Mouse (Mus musculus): ENCODE measurements around the gene Asic2.
A peak's percentile ranks its signal among the peaks of the same experiment; 100 is the strongest.

Gene Asic2

GRCm38 (mm10) chr11:80995621-80996020, 972.6 kb downstream of the Asic2 start:
- no peak for DNase-seq (ENCODE audit: low spot score)

DNA sequence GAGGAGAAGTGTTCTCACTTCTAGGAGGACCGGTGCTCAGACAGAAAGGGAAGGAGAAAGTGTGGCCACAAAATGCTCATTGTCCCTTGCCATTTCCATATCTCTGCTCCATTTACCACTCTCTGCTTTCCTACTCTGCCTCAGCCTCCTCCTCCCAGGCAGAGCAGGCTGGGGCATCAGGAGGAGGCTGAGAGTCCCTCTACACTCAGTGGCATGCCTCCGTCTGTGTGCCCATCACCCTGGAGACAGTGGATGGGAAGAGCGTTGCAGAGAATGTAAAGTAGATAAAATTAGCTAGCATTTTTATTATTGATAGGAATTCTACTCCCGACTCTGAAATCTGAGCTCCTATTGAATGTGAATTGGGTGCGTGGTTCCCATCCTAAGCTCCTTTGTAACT, 984.7 kb downstream of the Asic2 start:
- DNase-seq (ENCODE audit: low spot score) = no peak

- no peak for DNase-seq (ENCODE audit: low spot score)
Measured at GRCm38 (mm10) chr11:80976239-80976855, 991.9 kb downstream of the Asic2 start.

GRCm38 (mm10) chr11:80974616-80975015, 993.6 kb downstream of the Asic2 start:
- DNase-seq (ENCODE audit: low spot score) = no peak

GRCm38 (mm10) chr11:80973976-80974375, 994.3 kb downstream of the Asic2 start:
- peak; percentile 51 for DNase-seq (ENCODE audit: low spot score)

DNA sequence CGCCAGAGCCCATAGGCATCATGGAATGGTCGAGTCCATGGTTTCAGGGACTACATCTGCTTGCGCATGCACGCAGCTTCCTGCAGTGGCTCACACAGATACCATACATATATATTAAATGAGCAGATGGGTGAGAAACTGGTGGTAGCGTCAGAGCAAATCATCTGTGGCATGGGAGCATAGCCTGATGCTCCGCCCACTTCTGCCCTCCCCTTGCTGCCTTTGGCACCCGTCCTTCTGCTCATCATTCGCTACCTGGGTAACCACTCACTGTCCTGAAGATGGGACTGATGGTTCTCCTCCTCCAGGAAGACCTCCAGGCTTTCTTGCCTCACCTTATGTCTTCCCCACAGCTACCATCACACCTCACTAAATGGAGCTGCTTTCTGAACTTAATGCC, 995.0 kb downstream of the Asic2 start:
- no peak for DNase-seq (ENCODE audit: low spot score)

- no peak for DNase-seq (ENCODE audit: low spot score)
Measured at GRCm38 (mm10) chr11:80967544-80967943, 1000.7 kb downstream of the Asic2 start.

DNA sequence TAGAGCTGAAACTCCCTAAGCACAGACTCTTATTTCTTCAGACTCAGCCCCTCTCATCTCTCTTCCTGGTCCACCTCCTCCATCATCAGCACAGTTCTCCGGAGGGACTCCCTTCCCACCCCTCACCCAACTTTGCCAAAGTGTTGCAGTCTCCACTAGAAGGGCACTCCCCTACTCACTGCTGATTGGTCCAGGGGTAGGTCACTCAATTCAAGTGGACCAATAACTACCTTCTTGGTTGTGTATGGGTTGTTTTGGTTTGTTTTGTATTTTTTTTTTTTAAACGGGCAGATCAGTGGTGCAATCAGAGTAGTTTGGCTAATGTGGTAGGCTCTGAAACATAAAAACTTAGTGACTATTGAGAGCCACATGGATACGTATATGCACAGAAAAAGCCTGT, 1002.2 kb downstream of the Asic2 start:
- DNase-seq (ENCODE audit: low spot score) = no peak

- DNase-seq (ENCODE audit: low spot score) = peak; percentile 52
Measured at GRCm38 (mm10) chr11:80961326-80961725, 1006.9 kb downstream of the Asic2 start.

DNA sequence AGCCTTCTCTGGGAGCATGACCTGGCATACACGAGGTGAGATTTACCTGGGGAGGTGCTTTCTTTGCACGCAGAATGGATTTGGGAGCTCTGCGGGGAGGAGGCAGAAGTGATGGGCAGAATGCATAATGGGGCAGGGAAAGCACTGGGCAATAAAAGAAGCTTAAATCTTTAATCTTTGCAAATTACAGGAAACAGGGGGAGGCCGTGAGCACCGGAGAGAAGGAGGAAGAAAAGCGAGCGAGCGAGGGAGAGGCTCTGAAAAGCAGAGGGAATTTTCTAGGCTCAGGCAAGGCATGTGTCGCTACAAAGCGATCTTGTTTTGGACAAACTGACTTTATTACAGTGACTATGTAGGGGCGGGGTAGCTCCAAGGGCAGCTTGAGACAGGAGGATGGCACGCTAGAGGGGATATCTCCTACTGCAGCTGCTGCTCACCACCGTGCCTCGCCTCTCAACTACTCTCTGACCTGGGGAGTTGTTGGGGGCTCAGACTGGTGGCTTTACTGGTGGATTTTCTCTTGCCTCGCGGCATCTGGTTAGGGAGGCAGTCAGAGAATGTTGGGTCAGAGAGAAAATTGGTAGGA, 1010.1 kb downstream of the Asic2 start:
- no peak for DNase-seq (ENCODE audit: low spot score)

GRCm38 (mm10) chr11:80955915-80956314, 1012.3 kb downstream of the Asic2 start:
- no peak for DNase-seq (ENCODE audit: low spot score)

DNA sequence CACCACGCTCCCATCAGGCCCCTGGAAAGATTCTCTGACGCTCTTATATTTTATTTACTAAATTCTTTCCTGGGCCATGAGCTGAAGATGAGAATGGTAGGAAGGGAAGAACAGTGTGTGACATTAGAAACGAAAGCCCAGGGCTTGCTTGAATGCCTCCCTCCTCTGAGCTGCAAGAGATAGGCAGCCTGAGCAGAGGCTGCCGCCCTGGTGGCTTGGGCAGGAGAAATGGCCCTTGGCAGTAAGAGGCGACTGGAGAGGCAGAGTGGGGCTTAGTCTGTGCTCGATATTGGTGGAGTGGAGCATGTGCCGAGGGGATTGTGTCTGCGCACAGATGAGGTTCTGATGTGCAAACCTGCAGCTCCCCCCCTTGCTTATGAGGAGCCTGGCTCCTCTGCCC, 1014.1 kb downstream of the Asic2 start:
- no peak for DNase-seq (ENCODE audit: low spot score)

DNA sequence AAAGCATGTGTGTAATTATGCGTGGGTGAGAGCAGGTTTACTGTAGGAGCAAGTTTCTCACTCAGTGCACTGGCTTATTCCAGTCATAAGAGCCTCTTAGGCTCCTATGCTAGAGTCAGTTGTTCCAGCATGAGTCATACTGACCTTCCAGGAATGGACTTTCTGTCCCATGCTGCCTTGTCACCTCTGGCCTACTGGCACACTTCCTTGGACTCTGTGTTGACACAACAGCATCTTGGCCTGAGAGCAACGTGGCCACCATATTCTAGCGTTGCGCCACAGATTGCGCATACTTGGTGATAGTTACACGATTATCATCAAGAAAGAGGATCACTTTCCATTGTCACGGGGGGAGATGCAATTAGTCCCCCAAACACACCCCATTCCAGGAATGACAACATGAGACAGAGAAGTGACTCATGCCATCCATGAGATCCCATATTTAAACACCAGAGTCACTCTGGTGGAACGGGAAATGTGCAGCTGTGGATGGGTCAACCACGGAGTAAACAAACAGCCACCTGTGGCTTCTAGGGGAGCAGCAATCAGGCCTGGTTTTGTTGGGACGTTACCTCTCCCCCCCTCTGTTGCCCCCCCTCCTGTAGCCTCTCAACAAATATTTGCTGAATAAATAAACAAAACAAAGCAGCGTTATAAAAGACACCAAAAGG, 1019.1 kb downstream of the Asic2 start:
- no peak for DNase-seq (ENCODE audit: low spot score)

DNA sequence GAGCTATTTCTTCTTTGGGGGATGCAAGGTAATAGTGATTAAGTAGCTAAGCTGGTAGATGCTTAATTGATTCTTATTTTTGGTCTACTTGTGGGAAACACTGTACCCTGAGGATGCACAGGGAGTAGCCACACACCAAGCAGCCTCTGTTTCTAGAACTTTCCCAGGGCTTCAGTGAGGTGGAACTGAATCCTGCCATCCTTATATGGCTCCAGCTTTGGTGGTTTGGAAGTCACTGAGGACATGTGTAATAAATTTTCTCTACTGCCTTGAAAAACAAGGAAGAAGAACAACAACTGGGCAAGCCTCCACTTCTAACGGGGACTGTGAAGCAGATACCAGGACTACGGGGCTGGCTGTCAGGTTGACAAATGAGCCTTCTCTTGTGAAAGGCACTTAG, 1020.2 kb downstream of the Asic2 start:
- DNase-seq (ENCODE audit: low spot score) = no peak

GRCm38 (mm10) chr11:80946163-80946562, 1022.1 kb downstream of the Asic2 start:
- DNase-seq (ENCODE audit: low spot score) = no peak

DNA sequence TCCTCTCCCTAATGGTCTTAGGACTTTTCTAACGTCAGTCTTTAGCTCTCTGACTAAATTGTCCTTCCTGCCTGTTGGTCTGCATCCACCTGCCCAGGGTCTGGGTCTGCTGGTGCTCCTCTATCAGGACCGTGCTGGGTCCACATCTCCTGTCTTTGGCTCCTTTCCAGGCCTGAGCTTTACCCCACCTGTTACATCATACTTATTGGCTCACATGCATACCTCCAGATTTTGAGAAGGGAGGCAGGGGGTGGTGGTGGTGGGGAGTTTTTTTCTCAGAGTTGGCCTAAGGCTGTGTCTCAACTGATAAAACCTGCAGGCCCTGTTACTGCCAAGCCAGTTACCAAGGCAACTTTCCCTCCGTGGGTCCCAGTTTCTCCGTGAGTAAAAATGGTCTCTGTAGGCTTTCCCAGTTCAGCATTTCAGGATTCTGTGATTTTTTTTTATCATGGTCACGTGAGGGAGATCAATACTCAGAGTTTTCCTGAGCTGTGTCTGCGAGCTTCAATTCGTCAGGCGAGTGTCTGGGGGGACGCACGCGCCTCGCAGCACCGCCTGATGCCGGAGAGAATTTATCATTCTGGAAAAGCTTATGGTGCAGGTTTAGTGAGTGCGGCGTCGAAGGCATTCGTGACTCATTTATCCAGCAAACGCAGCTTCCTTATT, 1044.8 kb downstream of the Asic2 start:
- peak; percentile 30 for DNase-seq (ENCODE audit: low spot score)

DNA sequence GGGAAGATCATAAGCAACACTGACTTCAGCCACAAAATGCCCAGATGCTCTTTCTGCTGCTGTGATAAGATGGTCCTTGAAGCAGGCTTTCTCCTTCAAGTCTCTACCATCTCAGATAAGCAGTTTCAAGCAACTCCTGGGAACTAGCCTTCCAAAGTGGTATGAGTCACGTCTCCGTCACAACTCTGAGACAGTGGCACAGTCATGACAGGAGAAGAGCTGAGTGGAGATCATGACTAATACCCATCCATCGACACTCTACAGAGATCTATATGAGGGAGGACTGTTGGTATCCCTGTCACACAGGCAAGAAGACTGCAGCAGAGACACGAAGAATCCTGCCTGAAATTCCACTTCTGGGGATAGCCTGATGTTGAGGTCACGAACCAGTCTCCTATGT, 1049.9 kb downstream of the Asic2 start:
- no peak for DNase-seq (ENCODE audit: low spot score)

- no peak for DNase-seq (ENCODE audit: low spot score)
Measured at GRCm38 (mm10) chr11:80917688-80918087, 1050.6 kb downstream of the Asic2 start.

GRCm38 (mm10) chr11:80913408-80914024, 1054.7 kb downstream of the Asic2 start:
- no peak for DNase-seq (ENCODE audit: low spot score)

DNA sequence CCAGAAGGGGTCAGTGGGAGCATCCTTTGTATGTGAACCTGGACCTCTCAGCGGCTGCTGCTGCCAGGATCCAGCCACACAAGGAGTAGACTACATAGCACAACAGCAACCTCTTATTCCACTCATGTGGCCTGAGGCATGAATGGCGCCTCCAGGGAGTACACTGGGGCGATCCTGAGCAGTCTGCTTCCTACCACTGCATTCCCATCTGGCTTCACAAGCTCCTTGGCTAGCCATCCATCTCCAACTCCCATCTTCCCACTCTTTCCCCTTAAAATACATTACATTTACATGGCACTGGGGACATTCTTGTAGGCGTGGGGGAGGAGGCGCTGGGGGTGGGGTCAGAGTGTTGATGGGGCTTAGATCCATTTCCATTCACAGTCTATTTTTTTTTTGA, 1055.5 kb downstream of the Asic2 start:
- peak; percentile 19 for DNase-seq (ENCODE audit: low spot score)

DNA sequence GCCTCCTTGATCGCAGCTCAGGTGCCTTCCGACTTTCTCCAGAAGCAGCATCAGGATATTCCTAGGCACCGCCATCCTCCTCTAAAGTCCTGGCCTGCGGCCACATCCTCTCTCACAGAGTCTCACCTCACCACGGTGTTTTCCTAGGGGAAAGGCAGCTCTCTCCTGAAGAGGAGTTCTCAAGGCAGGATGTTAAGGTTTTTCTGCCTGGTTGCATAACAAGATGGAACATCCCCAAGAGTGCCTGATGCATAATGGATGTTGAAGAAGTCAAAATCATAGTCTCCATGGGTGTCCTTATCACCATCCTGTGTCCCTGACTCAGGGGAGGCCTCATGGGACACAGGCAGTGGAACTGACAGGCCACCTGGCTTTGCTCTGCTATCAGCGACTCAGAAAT, 1060.4 kb downstream of the Asic2 start:
- DNase-seq (ENCODE audit: low spot score) = peak; percentile 31

DNA sequence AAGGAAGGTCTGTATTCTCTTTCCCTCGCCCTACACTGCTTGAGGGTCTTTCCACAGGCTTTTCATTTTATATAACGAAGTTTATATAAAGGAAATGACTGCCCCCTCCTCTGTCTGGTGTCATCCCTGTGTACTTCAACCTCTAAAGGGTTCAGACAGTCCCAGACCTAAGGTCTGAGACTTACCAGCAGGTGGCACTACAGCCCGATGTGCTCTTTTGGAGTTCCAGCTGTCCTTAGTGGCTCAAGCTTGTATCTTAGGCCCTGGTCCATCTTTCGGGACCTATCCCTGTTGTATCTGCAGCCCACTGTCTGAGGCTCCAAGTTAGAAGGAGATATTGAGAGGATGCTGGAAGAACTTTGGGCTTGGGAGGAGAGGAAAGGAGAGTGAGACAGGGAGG, 1061.8 kb downstream of the Asic2 start:
- no peak for DNase-seq (ENCODE audit: low spot score)

- no peak for DNase-seq (ENCODE audit: low spot score)
Measured at GRCm38 (mm10) chr11:80904559-80904958, 1063.7 kb downstream of the Asic2 start.
